Mouse (Mus musculus): ENCODE results near the gene Gm4340. TPM values are rescaled to one million over a fixed set of nuclear protein-coding genes. Genes with fewer than 3 reads are reported as not detected.
"Not testable (repeated sequence)": the region's sequence is repeated elsewhere in the genome, so short reads cannot be mapped to it uniquely, and the experiment has no call there.

Gm4340 gene
- not detected in 2 replicates for total RNA-seq (2014; rRNA removed; ENCODE audit: low replicate concordance)
- polyA plus RNA-seq (2015; fragmentation: Nextera tagmentation; extraction: Ambion mirVana), result not detected in 2 replicates

DNA sequence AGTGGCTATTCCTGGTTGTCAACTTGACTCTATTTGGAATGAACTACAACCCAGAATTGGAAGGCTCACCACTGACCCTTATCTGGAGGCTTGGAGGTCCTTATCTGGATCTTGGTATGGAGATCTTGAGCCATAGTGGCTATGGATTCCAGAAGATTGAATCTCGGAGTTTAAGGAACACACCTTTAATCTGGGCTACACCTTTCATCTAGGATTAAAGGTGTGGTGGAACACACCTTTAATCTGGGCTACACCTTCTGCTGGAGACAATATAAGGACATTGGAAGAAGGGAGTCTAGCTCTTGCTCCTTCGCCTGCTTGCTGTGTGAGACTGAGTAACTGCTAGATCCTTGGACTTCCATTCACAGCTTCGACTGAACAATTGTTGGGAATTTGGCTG lies at the start of gene Gm4340:
Gene Gm4340, plus strand, starts transcription at position 301 of the 400 bp plus-strand sequence.
- H3K4me2 ChIP-seq (ENCODE audit: low read depth, low read length); H3K9ac ChIP-seq (replicated peaks; ENCODE audit: low read depth, low read length); H3K27me3 ChIP-seq (ENCODE audit: control insufficient read depth, insufficient read depth, low read length); H3K9me3 ChIP-seq (replicated peaks; ENCODE audit: control insufficient read depth, low read length); H3K4me1 ChIP-seq (ENCODE audit: control insufficient read depth, insufficient read depth); H3K36me3 ChIP-seq (replicated peaks; ENCODE audit: control insufficient read depth, insufficient read depth, low read length); H3K27ac ChIP-seq (ENCODE audit: low read depth); H3K4me3 ChIP-seq (ENCODE audit: low read depth, low read length); ATAC-seq (ENCODE audit: insufficient read depth, low read depth); DNase-seq (ENCODE audit: low spot score): not testable (repeated sequence)
- WGBS, result no CpG with 5 or more reads among the region's 3 CpGs

DNA sequence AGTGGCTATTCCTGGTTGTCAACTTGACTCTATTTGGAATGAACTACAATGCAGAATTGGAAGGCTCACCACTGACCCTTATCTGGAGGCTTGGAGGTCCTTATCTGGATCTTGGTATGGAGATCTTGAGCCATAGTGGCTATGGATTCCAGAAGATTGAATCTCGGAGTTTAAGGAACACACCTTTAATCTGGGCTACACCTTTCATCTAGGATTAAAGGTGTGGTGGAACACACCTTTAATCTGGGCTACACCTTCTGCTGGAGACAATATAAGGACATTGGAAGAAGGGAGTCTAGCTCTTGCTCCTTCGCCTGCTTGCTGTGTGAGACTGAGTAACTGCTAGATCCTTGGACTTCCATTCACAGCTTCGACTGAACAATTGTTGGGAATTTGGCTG lies 42.6 kb upstream of the Gm4340 start, which contains the start of gene Gm6763:
Gene Gm6763, plus strand, starts transcription at position 301 of the 400 bp plus-strand sequence.
- H3K9ac ChIP-seq (replicated peaks; ENCODE audit: low read depth, low read length); ATAC-seq (ENCODE audit: insufficient read depth, low read depth); H3K4me2 ChIP-seq (ENCODE audit: low read depth, low read length); H3K27me3 ChIP-seq (ENCODE audit: control insufficient read depth, insufficient read depth, low read length); H3K4me3 ChIP-seq (ENCODE audit: low read depth, low read length); H3K9me3 ChIP-seq (replicated peaks; ENCODE audit: control insufficient read depth, low read length); H3K36me3 ChIP-seq (replicated peaks; ENCODE audit: control insufficient read depth, insufficient read depth, low read length); DNase-seq (ENCODE audit: low spot score); H3K27ac ChIP-seq (ENCODE audit: low read depth); H3K4me1 ChIP-seq (ENCODE audit: control insufficient read depth, insufficient read depth): not testable (repeated sequence)
- no CpG with 5 or more reads among the region's 3 CpGs for WGBS

DNA sequence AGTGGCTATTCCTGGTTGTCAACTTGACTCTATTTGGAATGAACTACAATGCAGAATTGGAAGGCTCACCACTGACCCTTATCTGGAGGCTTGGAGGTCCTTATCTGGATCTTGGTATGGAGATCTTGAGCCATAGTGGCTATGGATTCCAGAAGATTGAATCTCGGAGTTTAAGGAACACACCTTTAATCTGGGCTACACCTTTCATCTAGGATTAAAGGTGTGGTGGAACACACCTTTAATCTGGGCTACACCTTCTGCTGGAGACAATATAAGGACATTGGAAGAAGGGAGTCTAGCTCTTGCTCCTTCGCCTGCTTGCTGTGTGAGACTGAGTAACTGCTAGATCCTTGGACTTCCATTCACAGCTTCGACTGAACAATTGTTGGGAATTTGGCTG lies 34.1 kb upstream of the Gm4340 start, which contains the start of gene Gm8764:
Gene Gm8764, plus strand, starts transcription at position 301 of the 400 bp plus-strand sequence.
- not testable (repeated sequence) for H3K4me1 ChIP-seq (ENCODE audit: control insufficient read depth, insufficient read depth); H3K9me3 ChIP-seq (replicated peaks; ENCODE audit: control insufficient read depth, low read length); H3K27me3 ChIP-seq (ENCODE audit: control insufficient read depth, insufficient read depth, low read length); H3K9ac ChIP-seq (replicated peaks; ENCODE audit: low read depth, low read length); H3K36me3 ChIP-seq (replicated peaks; ENCODE audit: control insufficient read depth, insufficient read depth, low read length); H3K27ac ChIP-seq (ENCODE audit: low read depth); ATAC-seq (ENCODE audit: insufficient read depth, low read depth); H3K4me2 ChIP-seq (ENCODE audit: low read depth, low read length); H3K4me3 ChIP-seq (ENCODE audit: low read depth, low read length); DNase-seq (ENCODE audit: low spot score)
- WGBS, result no CpG with 5 or more reads among the region's 3 CpGs

DNA sequence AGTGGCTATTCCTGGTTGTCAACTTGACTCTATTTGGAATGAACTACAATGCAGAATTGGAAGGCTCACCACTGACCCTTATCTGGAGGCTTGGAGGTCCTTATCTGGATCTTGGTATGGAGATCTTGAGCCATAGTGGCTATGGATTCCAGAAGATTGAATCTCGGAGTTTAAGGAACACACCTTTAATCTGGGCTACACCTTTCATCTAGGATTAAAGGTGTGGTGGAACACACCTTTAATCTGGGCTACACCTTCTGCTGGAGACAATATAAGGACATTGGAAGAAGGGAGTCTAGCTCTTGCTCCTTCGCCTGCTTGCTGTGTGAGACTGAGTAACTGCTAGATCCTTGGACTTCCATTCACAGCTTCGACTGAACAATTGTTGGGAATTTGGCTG lies 25.6 kb upstream of the Gm4340 start, which contains the start of gene Gm21304:
Gene Gm21304, plus strand, starts transcription at position 301 of the 400 bp plus-strand sequence.
- H3K9ac ChIP-seq (replicated peaks; ENCODE audit: low read depth, low read length); H3K36me3 ChIP-seq (replicated peaks; ENCODE audit: control insufficient read depth, insufficient read depth, low read length); H3K4me1 ChIP-seq (ENCODE audit: control insufficient read depth, insufficient read depth); H3K27ac ChIP-seq (ENCODE audit: low read depth); H3K4me3 ChIP-seq (ENCODE audit: low read depth, low read length); H3K27me3 ChIP-seq (ENCODE audit: control insufficient read depth, insufficient read depth, low read length); H3K4me2 ChIP-seq (ENCODE audit: low read depth, low read length); H3K9me3 ChIP-seq (replicated peaks; ENCODE audit: control insufficient read depth, low read length); DNase-seq (ENCODE audit: low spot score); ATAC-seq (ENCODE audit: insufficient read depth, low read depth): not testable (repeated sequence)
- no CpG with 5 or more reads among the region's 3 CpGs for WGBS

DNA sequence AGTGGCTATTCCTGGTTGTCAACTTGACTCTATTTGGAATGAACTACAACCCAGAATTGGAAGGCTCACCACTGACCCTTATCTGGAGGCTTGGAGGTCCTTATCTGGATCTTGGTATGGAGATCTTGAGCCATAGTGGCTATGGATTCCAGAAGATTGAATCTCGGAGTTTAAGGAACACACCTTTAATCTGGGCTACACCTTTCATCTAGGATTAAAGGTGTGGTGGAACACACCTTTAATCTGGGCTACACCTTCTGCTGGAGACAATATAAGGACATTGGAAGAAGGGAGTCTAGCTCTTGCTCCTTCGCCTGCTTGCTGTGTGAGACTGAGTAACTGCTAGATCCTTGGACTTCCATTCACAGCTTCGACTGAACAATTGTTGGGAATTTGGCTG lies 17.1 kb upstream of the Gm4340 start, which contains the start of gene Gm21312:
Gene Gm21312, plus strand, starts transcription at position 301 of the 400 bp plus-strand sequence.
- not testable (repeated sequence) for DNase-seq (ENCODE audit: low spot score); H3K4me3 ChIP-seq (ENCODE audit: low read depth, low read length); H3K4me1 ChIP-seq (ENCODE audit: control insufficient read depth, insufficient read depth); H3K27ac ChIP-seq (ENCODE audit: low read depth); H3K4me2 ChIP-seq (ENCODE audit: low read depth, low read length); H3K9me3 ChIP-seq (replicated peaks; ENCODE audit: control insufficient read depth, low read length); H3K27me3 ChIP-seq (ENCODE audit: control insufficient read depth, insufficient read depth, low read length); ATAC-seq (ENCODE audit: insufficient read depth, low read depth); H3K9ac ChIP-seq (replicated peaks; ENCODE audit: low read depth, low read length); H3K36me3 ChIP-seq (replicated peaks; ENCODE audit: control insufficient read depth, insufficient read depth, low read length)
- no CpG with 5 or more reads among the region's 3 CpGs for WGBS

DNA sequence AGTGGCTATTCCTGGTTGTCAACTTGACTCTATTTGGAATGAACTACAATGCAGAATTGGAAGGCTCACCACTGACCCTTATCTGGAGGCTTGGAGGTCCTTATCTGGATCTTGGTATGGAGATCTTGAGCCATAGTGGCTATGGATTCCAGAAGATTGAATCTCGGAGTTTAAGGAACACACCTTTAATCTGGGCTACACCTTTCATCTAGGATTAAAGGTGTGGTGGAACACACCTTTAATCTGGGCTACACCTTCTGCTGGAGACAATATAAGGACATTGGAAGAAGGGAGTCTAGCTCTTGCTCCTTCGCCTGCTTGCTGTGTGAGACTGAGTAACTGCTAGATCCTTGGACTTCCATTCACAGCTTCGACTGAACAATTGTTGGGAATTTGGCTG lies 8.6 kb upstream of the Gm4340 start, which contains the start of gene Gm20765:
Gene Gm20765, plus strand, starts transcription at position 301 of the 400 bp plus-strand sequence.
- not testable (repeated sequence) for H3K27me3 ChIP-seq (ENCODE audit: control insufficient read depth, insufficient read depth, low read length); H3K4me1 ChIP-seq (ENCODE audit: control insufficient read depth, insufficient read depth); H3K4me2 ChIP-seq (ENCODE audit: low read depth, low read length); H3K9ac ChIP-seq (replicated peaks; ENCODE audit: low read depth, low read length); DNase-seq (ENCODE audit: low spot score); H3K36me3 ChIP-seq (replicated peaks; ENCODE audit: control insufficient read depth, insufficient read depth, low read length); ATAC-seq (ENCODE audit: insufficient read depth, low read depth); H3K9me3 ChIP-seq (replicated peaks; ENCODE audit: control insufficient read depth, low read length); H3K27ac ChIP-seq (ENCODE audit: low read depth); H3K4me3 ChIP-seq (ENCODE audit: low read depth, low read length)
- no CpG with 5 or more reads among the region's 3 CpGs for WGBS

Data from heart, postnatal 0 days (tissue).